Mouse (Mus musculus) bone marrow macrophage, adult 2 months (primary cell): ENCODE data around the gene Zfp867. TPM values are rescaled to one million over a fixed set of nuclear protein-coding genes. Genes with fewer than 3 reads are reported as not detected.

Experiments
- H3K27ac ChIP-seq: 2 replicates; pipeline ENCODE4 v1.5.1; 2012; ENCODE audit warnings: low read depth, low read length; ENCODE audit not compliant: insufficient read depth
- H3K4me1 ChIP-seq: 2 replicates; pipeline ENCODE4 v1.6.1; 2012; ENCODE audit warnings: low read length; ENCODE audit not compliant: control insufficient read depth, insufficient read depth
- H3K4me3 ChIP-seq: 2 replicates; pipeline ENCODE4 v1.5.1; 2012; ENCODE audit warnings: mild to moderate bottlenecking, low read length, moderate library complexity; ENCODE audit not compliant: insufficient read depth
- CTCF ChIP-seq: IDR thresholded peaks from 2 replicates; pipeline ENCODE4 v1.5.1; 2012; ENCODE audit warnings: low read depth, mild to moderate bottlenecking, low read length, moderate library complexity
- POLR2A ChIP-seq: IDR thresholded peaks from 2 replicates; pipeline ENCODE4 v1.6.1; 2012; ENCODE audit warnings: mild to moderate bottlenecking, low read depth, low read length, borderline replicate concordance
- polyA plus RNA-seq: library from polyadenylated mRNA; stranded (reverse); fragments of >200 nt; gene quantifications from 2 replicates; pipeline ENCODE4 v1.2.4, GENCODE M21; 2012; ENCODE audit not compliant: missing spikeins, insufficient read depth, insufficient read length

The Zfp867 gene
- polyA plus RNA-seq: 2.1 and 2.3 TPM in 2 replicates

GRCm38 (mm10) chr11:59472326-59472677 is at the start of gene Zfp867:
Zfp867 (minus strand) TSS chr11:59472474.
- H3K4me3 ChIP-seq: peak within 1 kb of the TSS; percentile 74
- H3K27ac ChIP-seq: 0 out of 2 replicates have a peak within 1 kb of the TSS, but pooled peaks have one; percentile 1
- H3K4me1 ChIP-seq: peaks cover 7% of the 10 kb centered on the region
- no peak for TF ChIP-seq POLR2A
- TF ChIP-seq CTCF: no peak

DNA sequence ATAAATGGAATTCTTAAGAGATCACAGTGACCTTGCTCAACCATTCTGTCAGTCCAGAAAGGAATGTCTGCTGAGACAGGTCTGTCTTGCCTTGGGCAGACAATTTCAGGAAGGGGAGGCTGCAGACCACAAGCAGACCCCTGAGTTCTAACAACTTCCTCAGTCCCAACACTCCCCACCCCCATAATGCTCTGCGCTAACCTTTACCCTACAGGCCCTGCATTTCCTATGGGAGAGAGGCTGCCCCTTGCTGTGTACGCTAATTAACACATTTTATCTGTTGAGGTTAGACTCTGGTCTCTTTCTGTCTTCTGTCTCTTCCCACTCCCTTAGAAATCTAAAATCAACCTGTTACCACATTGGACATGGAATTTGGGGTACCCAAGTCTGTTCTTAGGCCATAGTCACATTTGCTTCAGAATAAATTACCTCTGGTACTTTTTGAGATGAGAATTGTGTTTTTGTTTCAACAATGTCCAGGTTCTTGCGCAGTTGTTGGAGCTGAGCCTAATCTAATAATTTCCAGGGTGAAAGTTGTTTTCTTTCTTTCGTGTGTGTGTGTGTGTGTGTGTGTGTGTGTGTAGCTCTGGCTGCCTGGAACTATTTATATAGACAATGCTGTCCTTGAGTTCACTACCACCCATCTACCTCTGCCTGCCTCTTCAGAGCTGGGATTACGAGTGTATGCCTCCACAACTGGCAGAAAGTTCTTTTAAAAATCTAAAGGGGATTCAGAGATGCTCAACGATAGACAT is 47.6 kb upstream of the Zfp867 start:
- TF ChIP-seq POLR2A: no peak
- TF ChIP-seq CTCF: no peak
- Histone ChIP-seq H3K4me3 (no peak overlapping the region), H3K4me1 (peaks cover 23% of the 10 kb centered on the region), H3K27ac (no peak overlapping the region)

- Histone ChIP-seq H3K27ac (peak overlapping the region; percentile 38; the same call in 1 of the 2 replicates), H3K4me3 (no peak overlapping the region), H3K4me1 (peaks cover 31% of the 10 kb centered on the region)
- TF ChIP-seq CTCF (no peak), POLR2A (no peak)
These were observed 46.0 kb upstream of the Zfp867 start for GRCm38 (mm10) chr11:59518226-59518625.

DNA sequence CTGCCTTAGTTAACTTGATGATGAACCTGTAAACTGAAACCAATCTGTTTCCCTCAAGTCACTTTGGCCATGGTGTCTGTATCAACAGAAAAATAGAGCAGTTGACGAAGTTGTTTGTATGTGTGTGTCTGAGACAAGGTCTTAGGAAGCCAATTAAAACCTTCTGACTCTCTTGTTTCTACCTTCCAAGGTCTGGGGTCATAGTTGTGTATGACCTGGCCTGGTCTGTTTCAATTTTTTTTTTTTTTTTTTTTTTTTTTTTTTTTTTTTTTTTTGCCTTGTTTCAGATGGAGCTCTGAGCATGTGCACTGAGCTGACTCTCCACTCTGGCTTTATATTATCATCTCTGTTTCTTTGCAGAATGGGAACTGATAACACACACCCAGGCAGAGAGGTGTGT is 45.2 kb upstream of the Zfp867 start:
- TF ChIP-seq POLR2A (no peak), CTCF (no peak)
- H3K4me1 ChIP-seq: peaks cover 31% of the 10 kb centered on the region
- no peak overlapping the region for H3K27ac ChIP-seq
- no peak overlapping the region for H3K4me3 ChIP-seq

- H3K4me1 ChIP-seq: peaks cover 28% of the 10 kb centered on the region
- H3K4me3 ChIP-seq: no peak overlapping the region
- TF ChIP-seq CTCF (no peak), POLR2A (no peak)
- peak overlapping the region; percentile 33; the same call in 1 of the 2 replicates for H3K27ac ChIP-seq
These were observed 42.5 kb upstream of the Zfp867 start for GRCm38 (mm10) chr11:59514789-59515188.

- no peak overlapping the region for H3K4me3 ChIP-seq
- H3K27ac ChIP-seq: no peak overlapping the region
- TF ChIP-seq CTCF (no peak), POLR2A (no peak)
- peaks cover 26% of the 10 kb centered on the region for H3K4me1 ChIP-seq
These were observed 42.1 kb upstream of the Zfp867 start for GRCm38 (mm10) chr11:59514381-59514780.

DNA sequence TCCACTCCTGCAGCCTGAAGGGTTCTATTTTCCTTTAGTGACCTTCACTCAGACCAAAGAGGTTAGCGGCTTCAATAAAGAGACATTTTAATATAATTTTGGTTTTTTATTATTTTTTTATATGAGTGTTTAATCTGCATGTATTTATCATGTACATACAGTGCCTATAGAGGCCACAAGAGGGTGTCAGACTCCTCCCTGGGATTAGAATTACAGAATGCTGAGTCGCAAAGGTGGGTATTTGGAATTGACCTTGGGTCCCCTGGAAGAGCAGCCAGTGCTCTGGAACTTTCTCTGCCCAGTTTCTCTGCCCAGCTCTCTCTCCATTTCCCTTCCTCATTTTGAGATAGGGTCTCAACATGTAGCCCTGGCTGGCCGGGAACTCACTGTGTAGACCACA is 41.3 kb upstream of the Zfp867 start:
- Histone ChIP-seq H3K4me1 (peaks cover 27% of the 10 kb centered on the region), H3K27ac (no peak overlapping the region), H3K4me3 (no peak overlapping the region)
- TF ChIP-seq POLR2A (no peak), CTCF (no peak)

DNA sequence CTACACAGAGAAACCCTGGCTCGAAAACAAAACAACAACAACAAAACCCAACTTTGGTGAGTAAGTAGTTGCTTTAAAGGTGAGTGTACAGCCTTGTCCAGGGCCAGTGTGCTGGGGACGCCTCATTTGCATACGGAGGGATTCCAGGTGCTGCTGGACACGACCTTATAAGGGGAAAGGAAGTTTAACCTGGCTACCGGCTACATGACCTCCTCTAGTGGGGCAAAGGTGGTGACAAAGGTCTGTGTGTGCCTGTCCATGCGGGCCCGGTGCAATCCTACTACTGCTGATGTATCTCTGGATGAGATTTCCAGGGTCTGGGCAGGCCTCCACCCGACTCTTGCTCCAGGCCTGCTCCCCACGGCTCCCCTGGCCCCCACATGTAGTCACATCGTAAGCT is 40.5 kb upstream of the Zfp867 start:
- Histone ChIP-seq H3K4me1 (peaks cover 21% of the 10 kb centered on the region), H3K4me3 (no peak overlapping the region), H3K27ac (no peak overlapping the region)
- TF ChIP-seq CTCF (no peak), POLR2A (no peak)

DNA sequence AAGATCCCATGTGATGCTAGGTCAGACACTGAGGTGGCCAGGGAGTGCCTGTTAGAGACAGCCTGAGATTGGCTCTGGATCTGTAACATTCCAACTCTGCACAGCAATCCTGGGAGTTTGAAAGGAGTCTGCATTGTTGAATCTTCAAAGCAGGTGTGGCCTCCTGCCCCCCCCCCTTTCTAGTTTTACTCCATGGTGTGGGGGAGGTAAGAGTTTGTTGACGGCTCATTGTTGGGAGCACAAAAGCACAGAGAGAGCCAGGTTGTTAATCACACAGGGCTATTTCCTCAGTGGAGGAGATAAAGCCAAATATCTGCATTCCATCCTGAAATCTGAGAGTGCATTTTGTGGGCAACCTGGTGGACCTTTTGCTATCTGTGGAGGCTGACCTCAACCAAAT is 39.3 kb upstream of the Zfp867 start:
- Histone ChIP-seq H3K27ac (no peak overlapping the region), H3K4me3 (no peak overlapping the region), H3K4me1 (peaks cover 24% of the 10 kb centered on the region)
- no peak for TF ChIP-seq CTCF
- TF ChIP-seq POLR2A: no peak

DNA sequence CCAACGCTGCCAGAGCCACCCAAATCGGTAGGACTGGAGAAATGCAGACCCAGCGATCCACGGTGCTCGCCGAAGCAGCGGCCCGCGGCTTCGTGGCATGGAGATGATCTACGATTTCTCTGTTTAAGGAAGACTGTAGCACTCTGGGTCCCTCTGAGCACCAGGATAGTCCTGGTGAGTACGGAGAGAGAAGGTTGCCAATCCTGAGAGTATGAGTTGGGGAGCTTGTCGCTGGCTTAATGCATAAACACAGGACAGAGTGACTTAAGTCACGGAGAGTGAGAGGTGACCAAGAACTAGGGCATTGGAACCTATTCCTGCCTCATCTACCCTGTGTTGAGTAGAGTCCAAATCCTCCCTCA is 34.4 kb upstream of the Zfp867 start:
- H3K27ac ChIP-seq: 0 out of 2 replicates have a peak overlapping the region, but pooled peaks have one; percentile 7
- H3K4me3 ChIP-seq: peak overlapping the region; percentile 83
- peaks cover 12% of the 10 kb centered on the region; the same call in 1 of the 2 replicates for H3K4me1 ChIP-seq
- TF ChIP-seq CTCF (no peak), POLR2A (no peak)
